Mouse (Mus musculus) urinary bladder, postnatal 36 days (tissue): Measurements from ENCODE around the gene Mthfd1l.
"Not testable (repeated sequence)": the region's sequence is repeated elsewhere in the genome, so short reads cannot be mapped to it uniquely, and the experiment has no call there.

Experiments used
- DNase-seq, 2 experiments: peaks; one replicate each; pipeline ENCODE4 v3.0.0; 2022; ENCODE audit warnings: low spot score in 2 of 2, mixed read lengths in 1 of 2

Gene Mthfd1l

GRCm38 (mm10) chr10:4203651-4204050 is 230.7 kb downstream of the Mthfd1l start:
- not testable (repeated sequence) for DNase-seq

GRCm38 (mm10) chr10:4209040-4209439 is 236.1 kb downstream of the Mthfd1l start:
- DNase-seq = no peak

- DNase-seq = no peak
Observed at GRCm38 (mm10) chr10:4210313-4211066, 237.6 kb downstream of the Mthfd1l start.

GRCm38 (mm10) chr10:4211067-4211447 is 238.1 kb downstream of the Mthfd1l start:
- DNase-seq = no peak
